Mouse (Mus musculus) neutrophil, adult 5-6 weeks (primary cell): ENCODE results near the gene Dab1. TPM values are rescaled to one million over a fixed set of nuclear protein-coding genes. Genes with fewer than 3 reads are reported as not detected.

Source experiments
- ATAC-seq: fragments of 151-379, 151-347 bp; 2 replicates; pipeline ENCODE4 v1.8.0; 2017; ENCODE audit warnings: mild to moderate bottlenecking, moderate TSS enrichment; ENCODE audit not compliant: insufficient number of reproducible peaks, poor library complexity, low FRiP score, severe bottlenecking; ENCODE audit errors: extremely low read depth
- total RNA-seq: library from RNA; stranded (forward); fragments of 200-1000 nt; gene quantifications from 2 replicates; pipeline ENCODE4 v1.2.3, GENCODE M21; 2017

Gene Dab1
- total RNA-seq, 1 experiment from 2014 or later = not detected

- no peak for ATAC-seq
Observed at GRCm38 (mm10) chr4:104448199-104448598, 829.0 kb downstream of the Dab1 start.

DNA sequence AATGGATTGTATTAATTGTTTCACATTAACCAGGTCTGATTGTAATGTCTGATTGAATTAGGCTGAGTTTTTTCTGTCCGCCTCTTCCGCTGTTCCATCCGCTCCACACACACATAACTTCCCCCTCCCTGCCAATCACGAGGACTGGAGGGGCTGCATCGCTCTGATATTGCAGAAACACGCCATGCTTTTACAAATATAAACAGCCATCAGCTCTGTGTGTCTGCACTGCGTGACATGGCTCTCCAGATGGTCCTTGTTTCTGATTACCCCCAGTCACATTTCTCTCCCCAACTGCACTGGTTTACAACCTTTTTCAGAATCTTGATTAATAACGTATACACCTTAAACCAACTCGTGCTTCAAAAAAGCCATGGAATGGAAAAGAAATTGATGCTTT lies 831.5 kb downstream of the Dab1 start:
- ATAC-seq = no peak

- no peak for ATAC-seq
Observed at GRCm38 (mm10) chr4:104452587-104452986, 833.4 kb downstream of the Dab1 start.

DNA sequence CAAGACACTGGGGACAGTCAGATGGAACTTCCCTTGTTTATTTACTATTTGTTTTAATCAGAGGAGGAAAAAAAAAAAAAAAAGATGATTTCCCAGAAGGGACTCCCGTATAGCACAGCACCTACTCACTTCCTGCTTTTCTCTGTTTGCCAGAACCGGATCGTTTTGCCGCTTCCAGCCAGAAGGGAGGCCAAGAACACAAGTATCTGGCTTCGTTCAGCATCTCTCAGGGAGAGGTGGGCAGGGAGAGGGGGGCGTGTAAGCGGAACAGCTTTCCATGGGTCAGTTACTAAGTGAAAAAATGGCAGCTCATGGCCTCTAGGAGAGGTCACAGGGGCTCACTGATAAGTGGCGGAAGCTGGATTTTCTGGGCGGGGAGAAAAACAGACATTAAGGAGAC lies 836.0 kb downstream of the Dab1 start:
- ATAC-seq = no peak

GRCm38 (mm10) chr4:104455760-104456159 lies 836.6 kb downstream of the Dab1 start:
- ATAC-seq = no peak

DNA sequence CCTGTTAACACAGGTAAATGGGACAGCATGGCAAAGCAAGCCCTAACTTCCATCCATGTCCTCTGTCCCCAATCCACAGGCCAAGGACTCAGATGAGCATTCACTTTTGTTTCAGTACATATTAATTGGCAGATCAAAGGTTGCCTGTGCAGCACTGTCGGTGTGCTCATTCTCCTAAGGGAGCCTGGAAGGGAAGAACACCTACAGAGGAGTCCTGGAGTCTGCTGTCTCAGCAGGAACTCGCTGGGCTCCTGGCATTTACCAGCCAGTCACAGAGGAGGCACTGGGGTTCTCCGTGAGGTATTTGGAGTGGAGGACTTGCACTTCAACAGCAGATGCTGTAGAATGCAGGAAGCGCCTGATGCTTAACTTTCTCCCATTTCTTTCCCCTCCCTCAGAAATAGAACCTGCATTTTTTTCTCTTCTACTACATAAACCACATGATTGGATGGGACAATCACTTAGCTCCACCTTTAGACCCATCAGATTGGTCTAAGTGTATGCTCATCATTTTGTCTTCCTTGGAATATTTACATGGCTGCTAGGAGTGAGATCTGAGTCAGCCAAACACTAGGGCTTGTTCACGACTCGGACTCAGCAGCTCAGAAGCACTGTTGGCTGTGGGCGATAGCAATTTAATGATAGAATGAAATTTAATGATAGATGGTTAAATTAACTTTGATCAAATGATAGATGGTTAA lies 837.2 kb downstream of the Dab1 start:
- ATAC-seq = no peak

GRCm38 (mm10) chr4:104458726-104459125 lies 839.6 kb downstream of the Dab1 start:
- ATAC-seq = no peak

GRCm38 (mm10) chr4:104461106-104462011 lies 842.2 kb downstream of the Dab1 start:
- no peak for ATAC-seq

DNA sequence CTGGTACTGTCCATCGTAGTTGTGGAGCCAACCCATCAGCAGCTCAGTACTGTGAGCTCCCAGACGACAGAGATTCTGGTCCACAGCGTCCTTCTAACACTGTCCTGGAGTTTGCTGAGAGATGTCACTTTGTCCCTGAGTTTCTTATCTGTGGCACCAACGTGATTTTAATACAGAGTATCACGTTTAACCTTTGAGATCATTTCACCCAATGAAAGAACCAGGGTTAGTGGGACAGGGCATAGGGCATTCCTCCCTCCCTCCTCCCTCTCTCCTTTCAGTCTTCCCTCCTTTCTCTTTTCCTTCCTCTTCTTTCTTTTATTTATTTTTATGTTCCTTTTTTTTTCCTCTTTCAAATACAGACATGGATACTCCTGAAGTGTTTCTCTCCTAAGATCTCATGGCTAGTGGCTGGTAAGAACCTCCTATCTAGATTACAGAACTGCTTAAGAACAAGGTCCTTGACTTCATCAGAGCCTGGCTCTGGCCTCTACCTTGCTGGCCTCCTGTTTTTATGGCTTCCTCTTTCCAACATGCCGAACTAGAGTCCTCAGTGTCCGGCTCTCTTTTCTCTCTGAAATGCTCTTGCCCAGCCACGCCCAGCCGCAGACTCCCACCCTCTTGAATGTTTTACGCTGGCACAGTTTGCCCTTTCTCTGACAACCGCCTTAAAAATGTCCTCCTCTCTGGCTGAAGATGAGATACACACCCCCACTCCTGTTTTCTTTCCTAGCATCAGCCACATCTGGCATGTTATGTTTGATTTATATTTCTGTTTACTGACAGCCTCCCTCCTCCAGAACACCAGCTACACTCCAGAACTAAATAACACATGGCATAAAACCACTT lies 844.0 kb downstream of the Dab1 start:
- no peak for ATAC-seq

DNA sequence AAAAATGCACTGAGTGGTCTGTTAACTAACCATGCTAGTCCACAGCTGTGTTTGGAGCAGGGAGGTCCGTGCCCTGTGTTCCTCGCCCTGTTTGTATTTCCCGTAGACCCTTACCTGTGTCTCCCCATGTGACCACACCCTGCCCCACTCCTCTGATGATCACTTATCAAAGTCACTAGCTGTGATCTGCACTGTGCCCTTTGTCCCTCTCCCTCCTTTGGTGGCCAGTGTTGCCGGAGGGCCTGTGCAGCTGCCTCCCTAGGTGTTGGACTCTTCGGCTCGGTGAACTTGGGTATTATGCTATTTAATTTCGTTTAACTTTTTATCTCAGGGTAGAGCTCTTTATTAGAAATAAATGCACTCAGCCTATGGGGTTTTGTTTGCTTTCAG lies 844.6 kb downstream of the Dab1 start:
- no peak for ATAC-seq

DNA sequence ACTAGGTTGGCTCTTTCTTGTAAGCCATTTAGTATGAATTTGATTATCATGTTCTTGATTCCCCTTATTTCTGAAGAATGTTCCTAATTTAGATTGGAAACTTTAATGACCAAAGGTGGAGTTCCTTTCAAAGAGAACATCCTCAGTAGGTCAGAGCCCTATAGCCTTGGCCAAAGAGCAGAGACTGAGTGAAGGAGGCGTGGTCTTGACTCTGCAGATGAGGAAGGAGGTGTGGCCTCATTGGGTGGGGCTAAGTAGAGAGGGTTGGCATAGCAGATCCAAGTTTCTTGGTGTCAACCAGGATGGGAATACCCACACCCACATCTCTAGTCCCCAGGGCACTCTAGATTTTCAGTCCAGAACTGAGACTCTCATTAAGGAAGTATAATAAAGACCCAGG lies 846.4 kb downstream of the Dab1 start:
- no peak for ATAC-seq

- no peak for ATAC-seq
Observed at GRCm38 (mm10) chr4:104468666-104469065, 849.5 kb downstream of the Dab1 start.

DNA sequence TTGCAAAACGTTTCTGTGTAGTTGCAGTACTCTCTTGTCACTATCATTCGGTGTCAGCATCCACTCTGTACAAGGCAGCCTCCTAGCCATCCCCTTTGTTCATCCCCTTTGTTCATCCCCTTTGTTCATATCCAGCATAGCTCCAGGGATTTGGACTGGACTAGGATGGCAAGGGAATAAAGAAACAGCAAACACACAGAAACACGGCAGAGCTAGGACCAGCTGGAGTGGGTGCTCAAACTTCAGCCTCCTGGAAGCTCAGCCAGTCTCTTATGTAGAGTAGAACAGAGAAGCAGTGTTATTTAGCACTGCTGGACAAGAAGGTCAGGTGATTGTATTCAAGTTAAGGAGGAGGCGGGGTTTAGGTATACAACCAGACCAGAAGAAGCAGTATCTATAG lies 853.8 kb downstream of the Dab1 start:
- ATAC-seq = no peak

DNA sequence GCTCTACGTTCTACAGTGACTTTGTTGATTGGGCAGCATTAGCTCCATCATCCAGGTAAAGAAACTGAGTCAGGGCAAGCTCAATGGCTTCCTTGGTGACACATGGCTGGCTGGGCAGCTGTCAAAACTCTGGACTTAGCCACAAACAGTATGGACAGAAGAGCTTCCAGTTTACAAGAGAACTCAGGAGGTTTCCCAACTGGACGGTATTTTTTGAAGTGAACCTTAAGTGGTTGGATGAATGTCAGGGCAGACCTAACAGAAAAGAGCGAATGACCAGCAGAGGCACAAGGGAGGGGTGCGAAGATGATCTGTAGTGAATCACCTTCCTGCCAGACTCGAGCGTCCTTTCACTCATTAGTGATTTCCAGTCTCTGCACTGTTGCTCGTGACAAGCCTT lies 857.7 kb downstream of the Dab1 start:
- ATAC-seq = no peak

- no peak for ATAC-seq
Observed at GRCm38 (mm10) chr4:104483948-104484347, 864.8 kb downstream of the Dab1 start.

DNA sequence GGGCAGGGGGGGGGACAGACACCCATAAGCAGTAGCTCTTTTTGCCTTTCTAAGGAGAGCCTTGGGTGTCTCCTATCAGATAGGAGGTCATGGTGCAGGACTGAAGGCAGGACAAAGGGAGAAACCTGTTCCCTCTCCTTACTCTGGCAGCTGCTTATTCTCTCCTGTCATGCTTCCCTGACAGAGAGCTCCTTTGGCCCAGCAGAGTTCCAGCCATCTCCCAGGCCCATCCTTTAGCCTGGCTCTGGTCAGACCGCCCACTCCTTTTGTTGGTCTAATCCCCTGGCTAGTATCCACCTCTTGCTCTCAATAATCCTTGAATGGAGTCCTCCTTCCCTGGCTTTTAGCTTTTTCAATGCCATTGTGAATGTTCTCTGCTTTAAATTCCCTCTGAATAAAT lies 878.1 kb downstream of the Dab1 start:
- ATAC-seq = no peak

DNA sequence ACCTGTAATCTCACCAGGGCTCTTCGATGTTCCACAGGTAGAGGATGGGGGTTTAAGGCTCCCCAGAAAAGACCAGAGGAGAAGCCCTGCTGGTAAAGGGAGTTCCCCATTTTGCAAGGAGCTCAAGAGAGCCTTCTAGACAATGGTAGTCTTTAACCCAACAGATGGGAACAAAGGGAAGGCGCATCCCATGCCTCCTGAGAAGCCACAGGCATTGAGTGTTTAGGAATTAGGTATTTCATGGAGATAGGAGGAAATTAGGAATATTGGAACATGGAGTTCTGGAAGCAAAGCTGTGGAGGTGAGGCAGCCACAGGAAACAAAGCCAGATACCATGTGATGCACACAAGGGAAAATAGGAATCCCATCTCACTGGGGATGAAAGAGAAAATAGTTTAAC lies 881.0 kb downstream of the Dab1 start:
- no peak for ATAC-seq

- no peak for ATAC-seq
Observed at GRCm38 (mm10) chr4:104500646-104501045, 881.5 kb downstream of the Dab1 start.

DNA sequence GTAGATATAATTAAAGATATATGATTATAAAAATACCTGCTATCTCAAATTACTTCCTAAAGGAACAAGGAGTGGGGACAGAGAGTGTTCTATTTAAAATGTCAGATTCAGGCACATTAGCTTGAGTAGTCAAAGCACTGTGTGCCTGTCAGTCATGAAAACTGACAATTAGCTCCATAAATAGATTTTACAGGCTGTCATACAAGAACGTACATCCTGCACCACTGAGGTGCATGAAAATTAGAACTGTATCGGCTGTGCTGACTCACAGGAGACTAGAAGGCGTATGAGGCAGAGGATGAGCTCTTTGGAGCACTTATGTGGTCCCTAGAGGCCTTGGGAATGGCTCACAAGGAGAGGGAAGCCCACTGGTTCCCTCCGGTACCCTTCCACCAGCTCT lies 882.1 kb downstream of the Dab1 start:
- no peak for ATAC-seq
